Mouse (Mus musculus) hindlimb bud, embryonic 11.5 days (tissue): ENCODE measurements around the gene Fbn1.

Source experiments
- DNase-seq: peaks from one replicate; pipeline ENCODE4 v3.0.0-alpha.2; 2012; ENCODE audit warnings: low read depth, low spot score; ENCODE audit errors: extremely low spot score

Gene Fbn1

GRCm38 (mm10) chr2:125252275-125252674 lies 255.5 kb downstream of the Fbn1 start:
- no peak for DNase-seq

- DNase-seq = no peak
Observed at GRCm38 (mm10) chr2:125251781-125252180, 256.0 kb downstream of the Fbn1 start.
